Comparison of ENCODE assay signal across 9 mouse cellular contexts in the genomic region with DNA sequence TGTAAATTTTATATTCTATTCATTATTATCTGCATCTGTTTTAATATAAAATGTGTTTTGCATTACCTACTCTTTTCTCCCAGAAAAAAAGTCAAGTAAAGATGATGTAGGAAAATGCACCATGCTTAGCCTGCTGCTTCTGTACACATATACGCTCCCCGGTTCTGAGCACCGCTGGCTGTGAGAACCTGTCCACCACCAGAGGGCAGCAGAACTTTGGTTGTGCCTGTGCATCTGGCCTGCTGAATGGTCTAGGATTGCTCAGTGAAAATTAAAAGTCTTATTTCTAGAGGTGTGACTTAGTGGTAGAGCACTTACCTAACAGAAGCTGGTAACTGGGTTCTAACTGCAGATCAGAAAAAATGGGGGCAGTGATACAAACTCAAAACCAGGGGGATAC. TPM values are rescaled to one million over a fixed set of nuclear protein-coding genes. Genes with fewer than 3 reads are reported as not detected.
DNase-seq lines count a peak whose midpoint lies in the region; ATAC-seq and TF ChIP-seq lines count a peak whose summit lies in the region.
"Had no signal": no experiment of that assay in that cellular context is flagged by ENCODE, and none has a peak within 500 bp of the region (broad histone marks: within the 10 kb centered on the region; RNA-seq: fewer than 3 reads in every experiment).

No protein-coding gene starts in this region.

- no peak overlapping the region for H3K4me3 ChIP-seq in ES-Bruce4 (ENCODE audit: low read depth, low read length)
- no peak overlapping the region for H3K4me3 ChIP-seq in forebrain, embryonic 14.5 days (ENCODE audit: low read depth, low read length)
- H3K4me3 ChIP-seq in liver, embryonic 16.5 days (ENCODE audit: low read depth, low read length): no peak overlapping the region
- H3K4me3 ChIP-seq in neural tube, embryonic 15.5 days (replicated peaks): no peak overlapping the region
- H3K4me3 ChIP-seq in testis, adult 2 months (ENCODE audit: control insufficient read depth, low read depth, low read length): no peak overlapping the region
- H3K4me3 ChIP-seq: heart, embryonic 13.5 days had no signal

- no peaks in the 10 kb centered on the region for H3K9me3 ChIP-seq in ES-Bruce4 (replicated peaks; ENCODE audit: control insufficient read depth, insufficient read depth, low read length, poor library complexity, severe bottlenecking)
- no peaks in the 10 kb centered on the region for H3K9me3 ChIP-seq in forebrain, embryonic 14.5 days (replicated peaks; ENCODE audit: control insufficient read depth, low read length)
- H3K9me3 ChIP-seq in liver, embryonic 16.5 days (replicated peaks; ENCODE audit: control insufficient read depth, low read length): no peaks in the 10 kb centered on the region
- no peaks in the 10 kb centered on the region for H3K9me3 ChIP-seq in neural tube, embryonic 15.5 days (replicated peaks)
- H3K9me3 ChIP-seq: heart, embryonic 13.5 days had no signal

- TF ChIP-seq CTCF in ES-Bruce4 (IDR thresholded peaks at IDR 0.05; ENCODE audit: low read depth, low read length): peak; percentile 96
- TF ChIP-seq CTCF in testis, adult 2 months (IDR thresholded peaks at IDR 0.05; ENCODE audit: control insufficient read depth, insufficient read depth, insufficient replicate concordance, low read depth, low read length): peak; percentile 73; the same call in 1 of the 2 replicates

- peaks cover 42% of the 10 kb centered on the region for H3K36me3 ChIP-seq in ES-Bruce4 (ENCODE audit: control insufficient read depth, insufficient read depth, low read length, poor library complexity, severe bottlenecking)
- peaks cover 62% of the 10 kb centered on the region for H3K36me3 ChIP-seq in forebrain, embryonic 14.5 days (ENCODE audit: control insufficient read depth, insufficient read depth, low read length)
- H3K36me3 ChIP-seq in liver, embryonic 16.5 days (ENCODE audit: control insufficient read depth, insufficient read depth): peaks cover 22% of the 10 kb centered on the region
- H3K36me3 ChIP-seq in neural tube, embryonic 15.5 days: peaks cover 45% of the 10 kb centered on the region
- peaks cover 2% of the 10 kb centered on the region; the same call in 1 of the 2 replicates for H3K36me3 ChIP-seq in testis, adult 2 months (ENCODE audit: control insufficient read depth, insufficient read depth, low read length)

- no peak overlapping the region for H3K4me2 ChIP-seq in forebrain, embryonic 14.5 days (ENCODE audit: low read length)
- H3K4me2 ChIP-seq in liver, embryonic 16.5 days (ENCODE audit: low read depth, low read length): no peak overlapping the region
- H3K4me2 ChIP-seq in neural tube, embryonic 15.5 days: no peak overlapping the region
- H3K4me2 ChIP-seq: heart, embryonic 13.5 days had no signal

- no peak for TF ChIP-seq EP300 in ES-Bruce4 (IDR thresholded peaks at IDR 0.05; ENCODE audit: insufficient read depth, low read depth, low read length)

- intact Hi-C loops in heart, postnatal 14 days (cut with DNase I): loop anchor here (1.0 to 2.0 kb wide), 2 partner anchors 195 to 234 kb away; no protein-coding TSS in a partner anchor

- DNase-seq in cerebellum, adult 11 months: peak; percentile 79
- DNase-seq in forebrain, embryonic 14.5 days (ENCODE audit: low spot score): peak; percentile 89
- peak; percentile 84 to 92 for DNase-seq in heart, postnatal 14 days
- DNase-seq in layer of hippocampus, adult 11-12 months (ENCODE audit: low spot score): peak; percentile 90

- ATAC-seq in forebrain, embryonic 14.5 days: peak; percentile 91
- peak; percentile 52 for ATAC-seq in liver, embryonic 16.5 days (ENCODE audit: low read depth)
- ATAC-seq in neural tube, embryonic 15.5 days (ENCODE audit: low FRiP score): peak; percentile 87

- H3K9ac ChIP-seq in ES-Bruce4 (ENCODE audit: low read depth, poor library complexity, severe bottlenecking): no peak overlapping the region
- no peak overlapping the region for H3K9ac ChIP-seq in forebrain, embryonic 14.5 days (ENCODE audit: low read length)
- no peak overlapping the region for H3K9ac ChIP-seq in liver, embryonic 16.5 days (ENCODE audit: low read depth, low read length)
- H3K9ac ChIP-seq in neural tube, embryonic 15.5 days (replicated peaks): no peak overlapping the region
- H3K9ac ChIP-seq: heart, embryonic 13.5 days had no signal

- H3K27ac ChIP-seq in ES-Bruce4 (ENCODE audit: insufficient read depth, low read length): no peak overlapping the region
- H3K27ac ChIP-seq in forebrain, embryonic 14.5 days (ENCODE audit: low read depth, low read length): no peak overlapping the region
- no peak overlapping the region for H3K27ac ChIP-seq in liver, embryonic 16.5 days (ENCODE audit: low read length)
- H3K27ac ChIP-seq in neural tube, embryonic 15.5 days (replicated peaks): no peak overlapping the region
- no peak overlapping the region for H3K27ac ChIP-seq in testis, adult 2 months (ENCODE audit: control insufficient read depth, insufficient read depth, low read depth, low read length)
- H3K27ac ChIP-seq: heart, embryonic 13.5 days had no signal

- WGBS in forebrain, embryonic 14.5 days: 18% methylated on average over 3 of the region's 3 CpGs
- WGBS in liver, embryonic 16.5 days (ENCODE audit: insufficient replicate concordance): 26% methylated on average over 3 of the region's 3 CpGs
- 16% methylated on average over 3 of the region's 3 CpGs for WGBS in neural tube, embryonic 15.5 days

- TF ChIP-seq POLR2A in ES-Bruce4 (IDR thresholded peaks at IDR 0.05; ENCODE audit: insufficient read depth, low read length): no peak
- no peak for TF ChIP-seq POLR2A in testis, adult 2 months (IDR thresholded peaks at IDR 0.05; ENCODE audit: control insufficient read depth, low read depth, low read length)

- H3K27me3 ChIP-seq in ES-Bruce4 (ENCODE audit: control insufficient read depth, insufficient read depth, low read length, poor library complexity, severe bottlenecking): no peaks in the 10 kb centered on the region
- H3K27me3 ChIP-seq in forebrain, embryonic 14.5 days (replicated peaks; ENCODE audit: control insufficient read depth, insufficient read depth, low read length): no peaks in the 10 kb centered on the region
- H3K27me3 ChIP-seq in liver, embryonic 16.5 days (ENCODE audit: control insufficient read depth, insufficient read depth, low read depth, low read length): no peaks in the 10 kb centered on the region
- no peaks in the 10 kb centered on the region for H3K27me3 ChIP-seq in neural tube, embryonic 15.5 days (replicated peaks)
- no peaks in the 10 kb centered on the region for H3K27me3 ChIP-seq in testis, adult 2 months (ENCODE audit: control insufficient read depth, insufficient read depth, low read length)
- H3K27me3 ChIP-seq: heart, embryonic 13.5 days had no signal

- H3K4me1 ChIP-seq in ES-Bruce4 (ENCODE audit: control insufficient read depth, insufficient read depth, low read length): no peaks in the 10 kb centered on the region
- H3K4me1 ChIP-seq in forebrain, embryonic 14.5 days (ENCODE audit: control insufficient read depth, insufficient read depth, low read length): no peaks in the 10 kb centered on the region
- H3K4me1 ChIP-seq in liver, embryonic 16.5 days (ENCODE audit: control insufficient read depth, low read depth, low read length): peaks cover 35% of the 10 kb centered on the region
- peaks cover 7% of the 10 kb centered on the region for H3K4me1 ChIP-seq in neural tube, embryonic 15.5 days
- peaks cover 3% of the 10 kb centered on the region; the same call in 1 of the 2 replicates for H3K4me1 ChIP-seq in testis, adult 2 months (ENCODE audit: control insufficient read depth, insufficient read depth, low read length)

RNA-seq across cellular contexts. Expression of gene C1qtnf4, which starts 19.1 kb away (rescaled TPM):
- polyA plus RNA-seq in ES-Bruce4 (2011; ENCODE audit: insufficient read depth, insufficient read length, low read depth, missing spikeins): 0.94 and 2.1 TPM in 2 replicates
- 18.4 and 18.8 TPM in 2 replicates for polyA plus RNA-seq in forebrain, embryonic 14.5 days (2014; fragmentation: Nextera tagmentation; extraction: Ambion mirVana)
- 1 to 10 TPM; 4.3 to 6.3 TPM for total RNA-seq in heart, postnatal 14 days (2021)
- 1.5 and 1.6 TPM in 2 replicates for polyA plus RNA-seq in liver, embryonic 16.5 days (2015; fragmentation: Nextera tagmentation; extraction: Ambion mirVana)
- 123 and 207 TPM in 2 replicates for polyA plus RNA-seq in neural tube, embryonic 15.5 days (2015; fragmentation: Nextera tagmentation; extraction: Ambion mirVana)
- polyA plus RNA-seq in testis, adult 2 months (2012; rRNA removed): 390 and 487 TPM in 2 replicates

RNA-seq across cellular contexts. Expression of gene Mtch2, which starts 19.6 kb away (rescaled TPM):
- 263 and 277 TPM in 2 replicates for polyA plus RNA-seq in ES-Bruce4 (2011; ENCODE audit: insufficient read depth, insufficient read length, low read depth, missing spikeins)
- 318 and 353 TPM in 2 replicates for polyA plus RNA-seq in forebrain, embryonic 14.5 days (2014; fragmentation: Nextera tagmentation; extraction: Ambion mirVana)
- 100 to 1,000 TPM; 184 to 190 TPM for total RNA-seq in heart, postnatal 14 days (2021)
- 109 and 117 TPM in 2 replicates for polyA plus RNA-seq in liver, embryonic 16.5 days (2015; fragmentation: Nextera tagmentation; extraction: Ambion mirVana)
- 246 and 250 TPM in 2 replicates for polyA plus RNA-seq in neural tube, embryonic 15.5 days (2015; fragmentation: Nextera tagmentation; extraction: Ambion mirVana)
- polyA plus RNA-seq in testis, adult 2 months (2012; rRNA removed): 352 and 495 TPM in 2 replicates

RNA-seq across cellular contexts. Expression of gene Kbtbd4, which starts 38.0 kb away (rescaled TPM):
- polyA plus RNA-seq in ES-Bruce4 (2011; ENCODE audit: insufficient read depth, insufficient read length, low read depth, missing spikeins): 20.7 and 24.0 TPM in 2 replicates
- polyA plus RNA-seq in forebrain, embryonic 14.5 days (2014; fragmentation: Nextera tagmentation; extraction: Ambion mirVana): 51.1 and 55.9 TPM in 2 replicates
- total RNA-seq in heart, postnatal 14 days (2021): 10 to 100 TPM; 19.3 to 22.6 TPM
- polyA plus RNA-seq in liver, embryonic 16.5 days (2015; fragmentation: Nextera tagmentation; extraction: Ambion mirVana): 15.7 TPM in 2 replicates
- polyA plus RNA-seq in neural tube, embryonic 15.5 days (2015; fragmentation: Nextera tagmentation; extraction: Ambion mirVana): 48.6 and 55.3 TPM in 2 replicates
- 34.5 and 35.5 TPM in 2 replicates for polyA plus RNA-seq in testis, adult 2 months (2012; rRNA removed)

RNA-seq across cellular contexts. Expression of gene Ndufs3, which starts 38.1 kb away (rescaled TPM):
- polyA plus RNA-seq in ES-Bruce4 (2011; ENCODE audit: insufficient read depth, insufficient read length, low read depth, missing spikeins): 86.9 and 90.1 TPM in 2 replicates
- 230 and 240 TPM in 2 replicates for polyA plus RNA-seq in forebrain, embryonic 14.5 days (2014; fragmentation: Nextera tagmentation; extraction: Ambion mirVana)
- total RNA-seq in heart, postnatal 14 days (2021): 100 to 1,000 TPM; 752 to 790 TPM
- 143 and 146 TPM in 2 replicates for polyA plus RNA-seq in liver, embryonic 16.5 days (2015; fragmentation: Nextera tagmentation; extraction: Ambion mirVana)
- 228 and 239 TPM in 2 replicates for polyA plus RNA-seq in neural tube, embryonic 15.5 days (2015; fragmentation: Nextera tagmentation; extraction: Ambion mirVana)
- 139 and 170 TPM in 2 replicates for polyA plus RNA-seq in testis, adult 2 months (2012; rRNA removed)
